In genomic region chr7:127129638-127130037, GRCm38 (mm10) we compare ENCODE assay signal across 8 mouse cellular contexts. TPM values are rescaled to one million over a fixed set of nuclear protein-coding genes. Genes with fewer than 3 reads are reported as not detected.
DNase-seq lines count a peak whose midpoint lies in the region; TF ChIP-seq lines count a peak whose summit lies in the region.

No protein-coding gene starts in this region.

- TF ChIP-seq CTCF in thymus, adult 2 months (IDR thresholded peaks at IDR 0.05; ENCODE audit: borderline replicate concordance, control insufficient read depth, extremely low read depth, insufficient read depth, low read length, poor library complexity) = no peak

- peaks cover 19% of the 10 kb centered on the region for H3K4me1 ChIP-seq in thymus, adult 2 months (replicated peaks; ENCODE audit: control insufficient read depth, insufficient read depth, low read length)

- WGBS in thymus, adult 2 months = 14% methylated on average over 4 of the region's 4 CpGs

- no peaks in the 10 kb centered on the region for H3K27me3 ChIP-seq in thymus, adult 2 months (ENCODE audit: control insufficient read depth, insufficient read depth, low read length)

- peak; percentile 35 to 75 for DNase-seq in frontal cortex, adult 2 months (ENCODE audit: extremely low spot score in 1 of 2, low spot score in 1 of 2)
- no peak for DNase-seq in frontal cortex, postnatal 25 days (ENCODE audit: low spot score in 2 of 2)
- DNase-seq in thymus, adult 2 months = peak; percentile 34
- no peak for DNase-seq in thymus, adult 18-20 months
- peak; percentile 47 for DNase-seq in embryo, embryonic 11 days
- peak; percentile 47 to 76 for DNase-seq in layer of hippocampus, postnatal 14 days (ENCODE audit: low spot score in 2 of 2)
- peak; percentile 52 to 56 for DNase-seq in right cerebral cortex, postnatal 10 days (ENCODE audit: low spot score in 2 of 2)
- DNase-seq in gastrocnemius, adult 18-20 months (ENCODE audit: low spot score) = no peak

- no peaks in the 10 kb centered on the region for H3K36me3 ChIP-seq in thymus, adult 2 months (ENCODE audit: control insufficient read depth, insufficient read depth, low read length)

- no peak overlapping the region for H3K4me3 ChIP-seq in thymus, adult 2 months (ENCODE audit: control insufficient read depth, insufficient read depth, low read length)

- no peak for TF ChIP-seq POLR2A in thymus, adult 2 months (IDR thresholded peaks at IDR 0.05; ENCODE audit: control insufficient read depth, extremely low read depth, insufficient read depth, low read length, poor library complexity)

- no peak overlapping the region for H3K27ac ChIP-seq in thymus, adult 2 months (ENCODE audit: control insufficient read depth, insufficient read depth, low read length)

RNA-seq across cellular contexts. Expression of gene Qprt, which starts 7.6 kb away (rescaled TPM):
- polyA plus RNA-seq in frontal cortex, adult 2 months (2012; rRNA removed) = 0.86 TPM in 2 replicates
- polyA plus RNA-seq in thymus, adult 2 months (2012; rRNA removed) = 8.0 and 10.1 TPM in 2 replicates
- under 1 TPM; 0.19 to 0.76 TPM for total RNA-seq in layer of hippocampus, postnatal 14 days (2021)
- total RNA-seq in gastrocnemius, adult 18-20 months (2021) = under 1 TPM; 0.37 to 0.55 TPM

RNA-seq across cellular contexts. Expression of gene Spn, which starts 8.0 kb away (rescaled TPM):
- polyA plus RNA-seq in frontal cortex, adult 2 months (2012; rRNA removed) = 0.15 and 0.16 TPM in 2 replicates
- polyA plus RNA-seq in thymus, adult 2 months (2012; rRNA removed) = 135 and 157 TPM in 2 replicates
- total RNA-seq in layer of hippocampus, postnatal 14 days (2021) = under 1 TPM; 0.65 to 0.95 TPM
- under 1 TPM; 0.07 to 0.14 TPM for total RNA-seq in gastrocnemius, adult 18-20 months (2021)

RNA-seq across cellular contexts. Expression of gene AI467606, which starts 38.5 kb away (rescaled TPM):
- polyA plus RNA-seq in frontal cortex, adult 2 months (2012; rRNA removed) = 2.3 and 2.9 TPM in 2 replicates
- polyA plus RNA-seq in thymus, adult 2 months (2012; rRNA removed) = 518 and 532 TPM in 2 replicates
- 1 to 10 TPM; 1.1 to 2.7 TPM for total RNA-seq in layer of hippocampus, postnatal 14 days (2021)
- under 1 TPM; 0.50 to 0.93 TPM for total RNA-seq in gastrocnemius, adult 18-20 months (2021)

RNA-seq across cellular contexts. Expression of gene Zg16, which starts 42.5 kb away (rescaled TPM):
- polyA plus RNA-seq in frontal cortex, adult 2 months (2012; rRNA removed) = 0.16 and 0.23 TPM in 2 replicates
- 0.73 and 1.2 TPM in 2 replicates for polyA plus RNA-seq in thymus, adult 2 months (2012; rRNA removed)
- not detected for total RNA-seq in layer of hippocampus, postnatal 14 days (2021)
- not detected for total RNA-seq in gastrocnemius, adult 18-20 months (2021)

Comparison
In these comparisons a context has a peak if more than half of its experiments do, and no peak if none do; other contexts are left out.
1. DNase-seq: peak in frontal cortex, adult 2 months (2 of 2), thymus, adult 2 months (single experiment), embryo, embryonic 11 days (single experiment), layer of hippocampus, postnatal 14 days (2 of 2) and right cerebral cortex, postnatal 10 days (2 of 2); none in frontal cortex, postnatal 25 days (0 of 2), thymus, adult 18-20 months (0 of 2) and gastrocnemius, adult 18-20 months (single experiment).